Mouse (Mus musculus) spleen, embryonic (tissue): ENCODE data around the gene Nop16.

Experiments used
- CTCF ChIA-PET: fragments of 350-600 bp; sonication (Branson Sonifier 250); formaldehyde crosslinking; loops from one replicate; lab custom pipeline; 2022; lab: Charles Lee

Nop16 gene

DNA sequence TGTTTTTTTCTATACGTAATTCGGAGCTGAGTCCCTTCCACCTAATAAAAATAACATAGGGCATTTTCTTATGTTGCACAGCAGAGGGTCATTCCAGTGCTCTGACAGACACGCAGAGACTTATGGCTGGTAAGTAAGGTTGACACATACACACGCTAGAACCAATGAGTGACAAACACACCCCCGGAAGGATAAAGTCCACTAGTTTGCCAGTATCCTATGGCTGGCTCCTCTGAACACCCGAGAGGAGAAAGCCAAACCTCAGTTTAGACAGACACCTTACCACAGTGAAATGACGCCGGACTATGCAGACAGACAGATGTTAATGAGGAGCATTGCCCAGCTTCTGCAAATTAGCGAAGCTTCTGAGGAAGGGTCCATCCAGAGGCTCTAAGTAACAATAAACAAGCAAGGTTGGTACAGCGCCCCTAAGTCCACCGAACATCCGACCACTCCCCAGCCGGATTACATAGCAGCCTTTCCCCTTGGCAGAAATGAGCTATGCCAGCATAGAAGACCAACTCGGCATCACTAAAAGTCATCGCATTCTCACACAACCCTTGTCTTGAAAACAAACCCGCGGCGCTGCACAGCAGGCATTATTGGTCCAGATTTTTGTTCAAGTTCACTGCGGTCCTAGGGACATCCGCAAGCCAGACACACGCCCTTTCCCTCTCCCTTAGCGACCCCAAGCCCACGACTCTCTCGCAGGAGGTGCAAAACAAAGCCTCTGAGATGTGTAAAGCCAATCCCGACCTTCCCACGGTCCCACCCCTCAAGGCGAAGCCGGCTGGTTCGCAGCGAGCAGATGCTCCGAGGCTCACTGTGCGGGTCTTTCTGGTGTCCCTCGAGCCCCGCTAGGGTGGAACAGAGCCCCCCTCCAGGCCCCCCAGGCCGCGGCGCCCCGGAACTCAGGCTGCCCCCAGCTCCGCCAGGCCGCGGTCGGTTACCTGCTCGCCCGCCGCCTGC lies 25.4 kb downstream of the Nop16 start:
- CTCF ChIA-PET = no interaction called here

DNA sequence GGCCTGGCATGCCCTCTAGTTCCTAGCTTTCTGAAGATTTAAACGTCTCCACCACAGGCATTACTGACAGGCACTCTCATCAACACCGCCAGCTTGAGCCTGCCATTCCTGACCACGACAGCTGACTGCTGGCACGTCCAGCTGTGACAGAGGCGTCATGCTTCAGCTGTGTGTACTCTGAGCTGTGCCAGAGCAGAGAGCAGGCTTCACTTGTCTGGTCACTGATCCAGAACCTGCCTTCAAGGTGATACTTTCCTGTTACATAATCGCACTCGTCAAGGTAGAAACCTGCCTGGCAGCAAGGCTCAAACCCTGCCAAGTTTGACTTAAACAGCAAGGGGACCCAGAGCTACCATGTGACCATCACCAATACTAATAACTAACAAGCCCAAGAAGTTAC lies 27.3 kb downstream of the Nop16 start:
- CTCF ChIA-PET = interaction anchor here (1.5 kb wide), 1 partner anchor 87 kb away, joined by 4 read pairs; no protein-coding TSS in a partner anchor

DNA sequence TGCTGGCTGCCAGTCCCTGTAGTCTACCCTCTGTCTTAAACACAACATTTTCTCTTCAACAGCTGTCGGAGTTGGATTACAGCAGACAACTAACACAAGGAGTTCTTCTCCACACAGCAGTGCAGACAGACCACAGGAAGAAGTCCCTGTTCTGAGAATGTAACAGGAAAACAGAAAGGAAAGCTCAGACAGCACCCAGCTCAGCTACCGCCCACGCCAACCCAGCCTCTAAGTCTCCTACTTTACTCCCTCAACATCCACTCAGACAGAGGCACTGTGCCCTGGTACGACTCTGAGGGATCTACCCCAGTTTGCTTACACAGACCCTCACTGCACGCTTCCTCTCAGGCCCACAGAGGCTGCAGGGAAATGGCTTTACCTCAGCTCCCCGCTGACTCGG lies 29.3 kb downstream of the Nop16 start:
- CTCF ChIA-PET = no interaction called here

DNA sequence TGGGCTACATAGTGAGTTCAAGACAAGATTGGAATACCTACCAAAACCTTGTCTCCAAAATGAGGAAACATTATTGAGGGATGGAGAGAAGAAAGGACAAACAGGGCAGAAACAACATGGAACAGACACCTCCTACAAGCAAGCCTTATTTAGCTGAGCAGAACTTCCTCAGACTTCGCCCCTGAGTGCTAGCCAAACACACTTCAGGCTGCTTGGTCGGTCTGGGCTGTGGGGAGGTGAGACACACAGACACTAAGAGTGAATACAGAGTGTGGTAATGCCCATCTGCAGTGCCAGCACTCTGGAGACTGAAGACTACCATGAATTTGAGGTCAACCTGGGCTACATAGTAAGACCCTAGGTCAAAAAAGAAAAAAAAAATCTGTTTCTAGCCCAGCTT lies 30.2 kb downstream of the Nop16 start:
- CTCF ChIA-PET = no interaction called here

DNA sequence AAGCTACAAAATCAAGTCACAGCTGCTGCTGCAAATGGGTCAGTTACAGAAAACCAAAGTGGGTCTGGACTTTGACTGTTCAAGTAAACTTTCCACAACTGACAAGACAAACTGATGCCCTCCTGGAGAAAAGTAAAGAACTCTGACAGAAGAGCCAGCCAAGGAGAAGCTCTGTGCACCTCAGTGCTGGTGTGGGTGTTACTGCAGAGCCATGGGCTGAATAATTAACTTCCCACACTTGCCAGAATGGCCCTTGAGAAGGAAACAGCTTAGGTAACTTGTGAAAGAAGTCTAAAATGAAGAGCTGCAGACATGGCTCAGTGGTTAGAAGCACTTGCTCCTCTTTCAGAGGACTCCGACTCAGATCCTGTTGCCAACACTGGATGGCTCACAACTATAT lies 32.2 kb downstream of the Nop16 start:
- CTCF ChIA-PET = interaction anchor here (0.6 kb wide), 1 partner anchor 777 kb away, joined by 3 read pairs; no protein-coding TSS in a partner anchor

DNA sequence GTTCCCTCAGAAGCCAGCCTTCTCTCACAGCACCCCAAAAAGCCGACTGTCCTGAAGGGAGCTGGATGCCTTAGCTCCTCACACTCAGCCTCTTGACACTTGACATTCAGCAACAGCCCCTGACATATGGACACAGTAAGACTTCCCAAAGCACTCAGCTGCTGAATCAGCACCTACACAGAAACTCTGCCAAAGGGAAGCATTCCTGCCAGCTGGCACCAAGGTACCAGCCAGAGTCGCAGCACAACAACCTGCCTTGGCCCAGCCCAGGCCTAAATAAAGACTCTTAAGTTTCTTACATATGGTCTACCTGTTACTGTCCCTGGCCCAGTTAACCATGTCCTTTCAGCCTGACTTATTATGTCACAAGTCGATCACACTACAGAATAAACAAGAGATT lies 33.1 kb downstream of the Nop16 start:
- CTCF ChIA-PET = interaction anchor here (0.6 kb wide), 1 partner anchor 778 kb away, joined by 3 read pairs; no protein-coding TSS in a partner anchor

DNA sequence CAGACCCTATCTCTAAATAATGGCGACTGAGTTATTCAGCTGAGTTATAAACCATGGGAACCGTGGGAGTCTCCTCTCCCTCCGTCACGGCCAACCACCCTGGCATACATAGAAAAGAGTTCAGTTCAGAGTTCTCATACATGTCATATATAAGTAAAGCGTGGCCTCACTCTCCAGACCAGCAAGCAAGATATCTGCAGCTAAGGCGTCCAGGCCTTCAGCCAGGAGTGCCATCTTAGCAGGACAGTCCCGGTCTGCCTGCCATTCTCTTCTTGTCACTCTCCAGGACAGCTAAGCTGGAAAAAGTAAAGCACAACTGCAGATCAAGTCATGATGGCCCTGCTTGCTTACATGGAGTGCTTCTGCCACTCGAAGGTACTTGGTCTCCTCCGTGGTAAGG lies 33.7 kb downstream of the Nop16 start:
- CTCF ChIA-PET = no interaction called here

DNA sequence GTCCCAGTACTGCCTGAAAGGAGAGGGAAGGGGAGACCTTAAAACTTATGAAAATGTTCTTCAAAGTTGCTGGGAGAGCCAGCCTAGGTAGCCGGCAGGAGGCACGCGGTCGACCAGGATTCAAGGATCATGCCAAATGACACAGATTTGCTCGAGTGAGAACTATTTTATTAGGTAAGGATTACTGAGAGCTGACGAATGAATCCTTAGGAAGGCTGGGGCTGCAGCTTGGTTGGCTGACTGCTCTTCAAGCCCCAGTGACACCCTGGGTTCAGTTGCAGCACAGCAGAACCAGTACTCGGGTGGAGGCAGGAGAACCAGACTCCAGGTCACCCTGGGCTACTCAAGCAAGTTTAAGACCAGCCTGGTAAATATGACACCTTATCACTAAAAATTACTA lies 41.9 kb downstream of the Nop16 start:
- CTCF ChIA-PET = interaction anchor here (0.5 kb wide), 1 partner anchor 101 kb away, joined by 6 read pairs; no protein-coding TSS in a partner anchor
